ENCODE assay signal across 18 mouse cellular contexts in the genomic region with DNA sequence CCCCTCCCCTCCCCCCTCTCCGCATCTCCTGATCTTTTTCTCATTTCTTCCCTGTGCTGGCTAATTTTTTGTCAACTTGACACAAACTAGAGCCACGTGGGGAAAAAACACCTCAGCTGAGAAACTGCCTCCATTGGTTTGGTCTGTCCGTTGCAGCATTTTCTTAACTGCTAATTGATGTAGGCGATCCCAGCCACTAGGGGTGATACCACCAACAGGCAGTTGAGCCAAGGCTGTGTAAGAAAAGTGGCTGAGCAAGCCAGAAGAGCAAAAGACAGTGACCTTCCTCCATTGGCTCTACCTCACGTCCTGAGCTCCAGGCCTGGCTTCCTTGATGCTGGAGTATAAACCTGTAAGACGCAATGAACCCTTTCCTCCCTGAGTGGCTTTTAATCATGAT. TPM values are rescaled to one million over a fixed set of nuclear protein-coding genes. Genes with fewer than 3 reads are reported as not detected.
DNase-seq lines count a peak whose midpoint lies in the region; ATAC-seq and TF ChIP-seq lines count a peak whose summit lies in the region.
"Had no signal": no experiment of that assay in that cellular context is flagged by ENCODE, and none has a peak within 500 bp of the region (broad histone marks: within the 10 kb centered on the region; RNA-seq: fewer than 3 reads in every experiment).

No protein-coding gene starts in this region.

- peak; percentile 43 for TF ChIP-seq CTCF in layer of hippocampus, adult 2 months (conservative IDR thresholded peaks at IDR 0.05)

- no peaks in the 10 kb centered on the region for H3K36me3 ChIP-seq in forebrain, embryonic 14.5 days (ENCODE audit: control insufficient read depth, insufficient read depth, low read length)
- no peaks in the 10 kb centered on the region for H3K36me3 ChIP-seq in forebrain, embryonic 15.5 days
- H3K36me3 ChIP-seq: embryonic facial prominence, embryonic 15.5 days; limb, embryonic 13.5 days had no signal

- WGBS in forebrain, embryonic 14.5 days, result 36% methylated on average over 5 of the region's 6 CpGs
- 27% methylated on average over 5 of the region's 6 CpGs for WGBS in forebrain, embryonic 15.5 days

- H3K9me3 ChIP-seq in forebrain, embryonic 14.5 days (replicated peaks; ENCODE audit: control insufficient read depth, low read length), result no peaks in the 10 kb centered on the region
- no peaks in the 10 kb centered on the region for H3K9me3 ChIP-seq in forebrain, embryonic 15.5 days
- H3K9me3 ChIP-seq: embryonic facial prominence, embryonic 15.5 days; limb, embryonic 13.5 days had no signal

- H3K27me3 ChIP-seq in forebrain, embryonic 14.5 days (replicated peaks; ENCODE audit: control insufficient read depth, insufficient read depth, low read length), result peaks cover 11% of the 10 kb centered on the region; the same call in 1 of the 2 replicates
- peaks cover 8% of the 10 kb centered on the region; the same call in 1 of the 2 replicates for H3K27me3 ChIP-seq in forebrain, embryonic 15.5 days
- H3K27me3 ChIP-seq: CH12.LX; embryonic facial prominence, embryonic 15.5 days had no signal

- DNase-seq in forebrain, embryonic 14.5 days (ENCODE audit: low spot score), result peak; percentile 43
- DNase-seq in layer of hippocampus, adult 2 months (ENCODE audit: low spot score in 2 of 2), result no peak
- no peak for DNase-seq in layer of hippocampus, adult 9-10 months (ENCODE audit: low spot score)
- DNase-seq in ES-CJ7 (ENCODE audit: low read depth, low spot score), result peak; percentile 41
- peak; percentile 46 for DNase-seq in embryo, embryonic 10.5 days (ENCODE audit: low spot score)
- no peak for DNase-seq in gastrocnemius, postnatal 14 days
- no peak for DNase-seq in T-cell, adult 2 months (ENCODE audit: low spot score)
- DNase-seq: cerebellum, postnatal 14 days; gastrocnemius, postnatal 36 days; heart, postnatal 14 days; lung, adult 18-20 months; thymus, adult 18-20 months had no signal

- no peak overlapping the region for H3K4me2 ChIP-seq in forebrain, embryonic 14.5 days (ENCODE audit: low read length)
- no peak overlapping the region for H3K4me2 ChIP-seq in forebrain, embryonic 15.5 days (replicated peaks)

- H3K27ac ChIP-seq in forebrain, embryonic 14.5 days (ENCODE audit: low read depth, low read length), result no peak overlapping the region
- H3K27ac ChIP-seq in forebrain, embryonic 15.5 days (replicated peaks), result no peak overlapping the region
- H3K27ac ChIP-seq in layer of hippocampus, adult 2 months, result no peak overlapping the region
- H3K27ac ChIP-seq: embryonic facial prominence, embryonic 15.5 days; limb, embryonic 13.5 days had no signal

- H3K4me1 ChIP-seq in forebrain, embryonic 14.5 days (ENCODE audit: control insufficient read depth, insufficient read depth, low read length), result peaks cover 6% of the 10 kb centered on the region; the same call in 1 of the 2 replicates
- H3K4me1 ChIP-seq in forebrain, embryonic 15.5 days, result peaks cover 8% of the 10 kb centered on the region

- no peak overlapping the region for H3K4me3 ChIP-seq in forebrain, embryonic 14.5 days (ENCODE audit: low read depth, low read length)
- H3K4me3 ChIP-seq in forebrain, embryonic 15.5 days, result no peak overlapping the region
- no peak overlapping the region for H3K4me3 ChIP-seq in layer of hippocampus, adult 2 months

- H3K9ac ChIP-seq in forebrain, embryonic 14.5 days (ENCODE audit: low read length), result no peak overlapping the region
- no peak overlapping the region for H3K9ac ChIP-seq in forebrain, embryonic 15.5 days (replicated peaks)
- H3K9ac ChIP-seq: embryonic facial prominence, embryonic 15.5 days; limb, embryonic 13.5 days had no signal

- intact Hi-C loops in gastrocnemius, postnatal 14 days (cut with DNase I; ENCODE audit: low total_unique reads), result no loop called here

- ATAC-seq in forebrain, embryonic 14.5 days, result no peak
- no peak for ATAC-seq in forebrain, embryonic 15.5 days (replicated peaks)
- ATAC-seq: inflammation-experienced regulatory T-cells, adult 6 months; midbrain, embryonic 16.5 days had no signal

RNA-seq across cellular contexts. Expression of a gene that starts 1.0 kb away (rescaled TPM):
- 22.9 and 24.7 TPM in 2 replicates for polyA plus RNA-seq in forebrain, embryonic 14.5 days (2014; fragmentation: Nextera tagmentation; extraction: Ambion mirVana)
- polyA plus RNA-seq in forebrain, embryonic 15.5 days (2015; fragmentation: Nextera tagmentation; extraction: Ambion mirVana), result 22.3 and 25.9 TPM in 2 replicates
- 100 to 1,000 TPM; 253 to 270 TPM for total RNA-seq in layer of hippocampus, adult 2 months (2021)
- 1 to 10 TPM; 5.1 to 6.8 TPM for total RNA-seq in gastrocnemius, postnatal 14 days (2021)

Comparison
In these comparisons a context has a peak if more than half of its experiments do, and no peak if none do; other contexts are left out.
1. DNase-seq: peak in forebrain, embryonic 14.5 days (single experiment), ES-CJ7 (single experiment) and embryo, embryonic 10.5 days (single experiment); none in layer of hippocampus, adult 2 months (0 of 2), layer of hippocampus, adult 9-10 months (single experiment), gastrocnemius, postnatal 14 days (single experiment) and T-cell, adult 2 months (single experiment).
2. RNA of a gene that starts 1.0 kb away (total RNA-seq): 253 to 270 TPM in layer of hippocampus, adult 2 months; 5.1 to 6.8 TPM in gastrocnemius, postnatal 14 days; every median in the first group is over 10 times any median in the second.